Mouse (Mus musculus): ENCODE data around the gene Gm20696.

GRCm38 (mm10) chr6:99335174-99335830, 331.3 kb downstream of the Gm20696 start:
- TF ChIP-seq CTCF (IDR thresholded peaks at IDR 0.05; ENCODE audit: borderline replicate concordance, extremely low read depth, insufficient read depth, insufficient read length): no peak
- no peak for TF ChIP-seq POLR2A (IDR thresholded peaks at IDR 0.05; ENCODE audit: borderline replicate concordance, extremely low read depth, insufficient read depth, insufficient read length, poor library complexity, severe bottlenecking)

All from brain, embryonic 14.5 days (tissue).